Mouse (Mus musculus): ENCODE data around the gene Aldh16a1. TPM values are rescaled to one million over a fixed set of nuclear protein-coding genes. Genes with fewer than 3 reads are reported as not detected.
A peak's percentile ranks its signal among the peaks of the same experiment; 100 is the strongest.

The Aldh16a1 gene
- polyA plus RNA-seq, 1 experiment from 2014 or later, result 19.6 TPM

DNA sequence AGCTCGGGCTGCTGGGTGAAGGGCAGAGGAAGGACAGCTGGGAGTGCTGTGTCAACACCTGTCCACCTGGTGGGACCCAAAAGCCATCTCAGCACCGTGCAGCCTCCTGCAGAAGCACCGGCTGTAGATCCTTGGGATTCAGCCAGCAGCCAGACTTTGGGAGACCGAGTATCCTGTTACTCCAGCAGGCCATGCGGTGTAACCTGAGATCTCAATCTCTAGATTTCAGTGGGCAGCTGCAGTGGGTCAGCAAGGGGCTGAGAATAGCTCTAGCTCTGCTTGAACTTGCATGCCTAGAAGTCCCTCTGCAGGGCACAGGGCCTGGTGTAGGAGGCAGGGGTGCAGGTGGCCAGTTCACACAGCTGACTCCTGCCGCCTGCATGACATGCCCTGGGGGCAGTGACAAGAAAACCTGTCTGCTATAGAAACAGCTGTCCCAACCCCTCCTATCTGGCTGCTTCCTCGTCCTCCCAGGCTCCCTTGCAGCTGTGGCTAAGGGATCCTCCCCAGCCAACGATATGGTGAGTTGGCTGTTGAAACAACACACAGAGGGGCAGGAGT, 37.5 kb upstream of the Aldh16a1 start:
- no peak for ATAC-seq (ENCODE audit: low read depth)
- Histone ChIP-seq H3K4me3 (no peak overlapping the region), H3K27me3 (peaks cover 24% of the 10 kb centered on the region), H3K4me1 (replicated peaks) (peaks cover 6% of the 10 kb centered on the region; the same call in 1 of the 2 replicates), H3K9me3 (no peaks in the 10 kb centered on the region), H3K4me2 (no peak overlapping the region), H3K9ac (peak overlapping the region; percentile 5; the same call in 1 of the 2 replicates), H3K27ac (replicated peaks) (no peak overlapping the region), H3K36me3 (no peaks in the 10 kb centered on the region)
- WGBS, result 18% methylated on average over 8 of the region's 8 CpGs

DNA sequence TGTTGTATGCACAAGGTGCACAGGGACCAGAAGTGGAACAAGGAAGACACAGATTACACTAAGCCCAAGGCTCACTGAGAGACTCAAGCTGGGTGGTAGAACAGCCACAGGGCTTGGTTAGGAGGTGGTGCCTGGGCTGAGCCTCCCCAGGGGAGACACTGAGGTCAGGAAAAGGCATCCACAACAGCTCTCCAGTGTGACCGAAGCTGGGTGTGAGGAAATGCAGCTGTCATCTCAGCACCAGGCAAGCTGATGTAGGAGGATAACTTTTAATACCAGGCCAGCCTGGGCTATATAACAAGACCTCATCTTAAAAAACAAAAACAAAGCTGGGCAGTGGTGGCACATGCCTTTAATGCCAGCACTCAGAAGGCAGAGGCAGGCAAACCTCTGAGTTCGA, 36.8 kb upstream of the Aldh16a1 start:
- Histone ChIP-seq H3K4me1 (replicated peaks) (peaks cover 6% of the 10 kb centered on the region; the same call in 1 of the 2 replicates), H3K4me2 (no peak overlapping the region), H3K9me3 (no peaks in the 10 kb centered on the region), H3K36me3 (no peaks in the 10 kb centered on the region), H3K27ac (replicated peaks) (no peak overlapping the region), H3K9ac (no peak overlapping the region), H3K27me3 (peaks cover 31% of the 10 kb centered on the region), H3K4me3 (no peak overlapping the region)
- 82% methylated on average over 2 of the region's 2 CpGs for WGBS
- no peak for ATAC-seq (ENCODE audit: low read depth)

DNA sequence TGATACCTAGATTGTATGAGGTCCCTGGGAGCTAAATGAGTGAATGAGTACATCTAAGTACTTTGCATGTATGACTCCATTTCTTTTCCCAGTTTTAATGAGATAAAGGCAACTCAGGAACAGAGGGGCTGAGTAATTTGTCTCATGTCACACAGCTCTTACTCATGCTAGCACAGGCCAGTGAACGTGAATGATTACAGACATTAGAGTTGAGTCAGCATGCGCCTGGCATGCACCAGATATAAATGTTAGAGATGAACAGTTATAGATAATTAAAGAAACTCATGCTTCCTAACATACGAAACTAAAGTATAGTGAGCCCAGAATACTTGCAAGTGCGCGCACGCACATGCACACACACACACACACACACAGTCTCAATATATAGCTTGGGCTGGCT, 35.8 kb upstream of the Aldh16a1 start:
- no peak overlapping the region for H3K4me3 ChIP-seq
- no peaks in the 10 kb centered on the region for H3K36me3 ChIP-seq
- H3K27me3 ChIP-seq, result peaks cover 41% of the 10 kb centered on the region
- no peak for ATAC-seq (ENCODE audit: low read depth)
- H3K27ac ChIP-seq (replicated peaks), result no peak overlapping the region
- no peak overlapping the region for H3K9ac ChIP-seq
- H3K4me2 ChIP-seq, result no peak overlapping the region
- H3K9me3 ChIP-seq, result no peaks in the 10 kb centered on the region
- peaks cover 6% of the 10 kb centered on the region; the same call in 1 of the 2 replicates for H3K4me1 ChIP-seq (replicated peaks)
- WGBS, result 93% methylated on average over 6 of the region's 6 CpGs

DNA sequence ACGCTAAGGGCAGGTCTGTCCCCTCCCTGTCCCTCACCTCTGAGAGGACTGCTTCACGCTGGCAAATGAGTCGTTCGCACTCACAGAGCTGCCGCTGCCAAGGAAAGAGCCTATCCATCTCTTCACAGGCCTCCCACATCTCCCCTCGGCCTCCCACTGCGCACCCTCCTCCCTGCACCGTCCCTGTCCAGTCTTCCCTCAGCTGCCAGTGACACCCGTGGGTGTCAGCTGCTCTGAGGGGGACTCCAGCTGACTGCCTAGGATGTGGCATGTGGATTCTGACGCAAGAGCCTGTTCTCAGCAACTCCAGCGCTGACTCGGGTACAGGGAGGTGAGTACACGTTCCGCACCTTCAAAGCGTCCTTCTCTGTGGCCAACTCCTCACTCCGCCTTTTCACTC, 35.2 kb upstream of the Aldh16a1 start:
- ATAC-seq (ENCODE audit: low read depth), result no peak
- Histone ChIP-seq H3K27ac (replicated peaks) (no peak overlapping the region), H3K4me3 (no peak overlapping the region), H3K4me1 (replicated peaks) (peaks cover 11% of the 10 kb centered on the region), H3K9me3 (no peaks in the 10 kb centered on the region), H3K4me2 (no peak overlapping the region), H3K36me3 (no peaks in the 10 kb centered on the region), H3K27me3 (peaks cover 47% of the 10 kb centered on the region), H3K9ac (no peak overlapping the region)
- WGBS, result 57% methylated on average over 16 of the region's 16 CpGs

DNA sequence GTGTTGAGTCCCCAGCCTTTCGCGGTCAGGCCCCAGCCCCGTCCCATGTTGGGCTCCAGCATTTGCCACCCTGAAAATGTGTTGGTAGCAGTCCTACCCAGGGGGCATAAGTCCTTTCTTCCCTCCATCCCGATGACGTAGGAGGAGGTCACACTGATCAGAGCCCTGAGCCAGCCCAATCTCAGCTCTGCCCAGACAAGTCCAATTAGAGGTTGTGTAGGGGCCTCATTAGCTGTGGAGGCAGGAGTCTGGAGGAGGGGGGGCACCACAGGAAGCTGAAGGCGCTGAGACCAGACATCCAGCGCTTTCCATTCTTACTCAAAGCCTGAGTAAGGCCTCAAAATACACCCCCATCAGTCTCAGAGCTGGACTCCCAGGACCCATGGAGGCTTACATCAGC, 31.5 kb upstream of the Aldh16a1 start:
- no peak overlapping the region for H3K4me3 ChIP-seq
- no peak for ATAC-seq (ENCODE audit: low read depth)

DNA sequence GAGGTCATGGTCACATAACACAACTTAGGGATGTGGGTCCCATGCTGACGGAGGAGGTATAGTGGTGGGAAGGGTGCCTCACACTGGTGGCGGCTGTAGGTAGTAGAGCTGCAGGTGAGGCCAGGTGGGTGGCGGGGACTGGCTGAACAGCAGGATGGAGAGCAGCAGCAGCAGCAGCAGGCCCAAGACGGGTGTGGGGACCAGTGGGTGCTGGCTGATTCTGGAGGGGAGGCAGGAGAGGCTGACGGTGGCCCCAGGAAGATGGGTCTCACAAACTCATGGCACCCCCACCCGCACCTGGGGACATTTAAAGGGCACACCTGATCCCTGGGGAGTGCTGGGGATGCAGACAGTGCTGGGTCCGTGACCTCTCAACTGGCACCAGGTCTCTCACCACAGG, 29.3 kb upstream of the Aldh16a1 start:
- 67% methylated on average over 7 of the region's 7 CpGs for WGBS
- H3K27ac ChIP-seq (replicated peaks), result no peak overlapping the region
- no peak overlapping the region for H3K4me3 ChIP-seq
- no peaks in the 10 kb centered on the region for H3K36me3 ChIP-seq
- no peak for ATAC-seq (ENCODE audit: low read depth)
- peaks cover 90% of the 10 kb centered on the region for H3K27me3 ChIP-seq
- H3K4me1 ChIP-seq (replicated peaks), result peaks cover 24% of the 10 kb centered on the region
- no peak overlapping the region for H3K9ac ChIP-seq
- H3K9me3 ChIP-seq, result no peaks in the 10 kb centered on the region
- H3K4me2 ChIP-seq, result no peak overlapping the region

More for the DNA sequence above, 31.5 kb upstream of the Aldh16a1 start:
- H3K36me3 ChIP-seq, result no peaks in the 10 kb centered on the region
- no peak overlapping the region for H3K4me2 ChIP-seq
- peaks cover 23% of the 10 kb centered on the region for H3K4me1 ChIP-seq (replicated peaks)
- no peaks in the 10 kb centered on the region for H3K9me3 ChIP-seq
- H3K27me3 ChIP-seq, result peaks cover 80% of the 10 kb centered on the region
- no peak overlapping the region for H3K27ac ChIP-seq (replicated peaks)
- 74% methylated on average over 7 of the region's 7 CpGs for WGBS
- H3K9ac ChIP-seq, result no peak overlapping the region

DNA sequence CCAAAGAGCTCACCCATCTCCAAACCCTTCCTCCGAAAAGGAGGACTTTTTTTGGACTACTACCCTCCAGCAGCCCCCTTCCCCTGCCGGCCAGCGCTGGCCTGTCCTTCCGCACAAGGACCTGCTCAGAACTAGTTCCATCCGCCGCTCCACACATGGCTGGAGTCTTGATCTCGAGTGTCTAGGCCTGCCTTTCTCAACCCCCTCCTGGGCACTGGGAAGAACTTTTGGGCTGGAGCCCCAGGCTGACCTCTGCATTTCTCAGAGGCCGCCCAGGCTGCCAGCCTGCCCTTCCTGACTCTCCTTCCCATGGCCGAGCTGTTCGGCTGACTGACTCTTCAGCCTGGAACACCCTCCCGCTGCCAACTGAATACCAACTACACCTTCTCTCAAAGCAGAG, 28.2 kb upstream of the Aldh16a1 start:
- 14% methylated on average over 11 of the region's 11 CpGs for WGBS

DNA sequence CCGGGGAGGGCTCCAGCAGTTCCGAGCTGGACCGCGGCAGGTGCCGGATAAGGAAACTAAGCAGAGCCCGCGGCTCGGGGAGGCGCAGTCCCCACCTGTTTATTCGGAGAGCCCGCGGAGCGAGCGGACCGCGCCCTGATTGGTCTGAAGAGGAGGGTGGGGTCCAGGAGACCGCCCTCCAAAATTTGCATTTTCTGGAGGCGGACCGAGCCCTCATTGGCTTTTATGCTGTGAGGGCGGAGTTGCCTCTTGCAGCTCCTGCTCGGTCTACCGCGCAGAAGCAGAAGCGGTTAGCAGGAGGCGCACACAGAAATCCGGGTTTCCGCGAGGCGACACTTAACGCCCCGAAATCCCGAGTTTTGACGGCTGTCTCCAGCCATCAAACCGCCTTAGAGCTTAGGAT, 27.8 kb upstream of the Aldh16a1 start:
- Histone ChIP-seq H3K9me3 (no peaks in the 10 kb centered on the region), H3K4me2 (peak overlapping the region; percentile 53), H3K27me3 (peaks cover 98% of the 10 kb centered on the region), H3K27ac (replicated peaks) (no peak overlapping the region), H3K36me3 (no peaks in the 10 kb centered on the region), H3K4me3 (peak overlapping the region; percentile 33), H3K4me1 (replicated peaks) (peaks cover 24% of the 10 kb centered on the region), H3K9ac (peak overlapping the region; percentile 50)
- peak; percentile 86 for ATAC-seq (ENCODE audit: low read depth)
- WGBS, result under 1% methylated on average over 34 of the region's 34 CpGs

More for the DNA sequence above, 28.2 kb upstream of the Aldh16a1 start:
- no peaks in the 10 kb centered on the region for H3K9me3 ChIP-seq
- H3K9ac ChIP-seq, result peak overlapping the region; percentile 50
- H3K36me3 ChIP-seq, result no peaks in the 10 kb centered on the region
- H3K4me1 ChIP-seq (replicated peaks), result peaks cover 24% of the 10 kb centered on the region
- ATAC-seq (ENCODE audit: low read depth), result no peak
- H3K27me3 ChIP-seq, result peaks cover 96% of the 10 kb centered on the region
- peak overlapping the region; percentile 53 for H3K4me2 ChIP-seq
- peak overlapping the region; percentile 33 for H3K4me3 ChIP-seq
- no peak overlapping the region for H3K27ac ChIP-seq (replicated peaks)

DNA sequence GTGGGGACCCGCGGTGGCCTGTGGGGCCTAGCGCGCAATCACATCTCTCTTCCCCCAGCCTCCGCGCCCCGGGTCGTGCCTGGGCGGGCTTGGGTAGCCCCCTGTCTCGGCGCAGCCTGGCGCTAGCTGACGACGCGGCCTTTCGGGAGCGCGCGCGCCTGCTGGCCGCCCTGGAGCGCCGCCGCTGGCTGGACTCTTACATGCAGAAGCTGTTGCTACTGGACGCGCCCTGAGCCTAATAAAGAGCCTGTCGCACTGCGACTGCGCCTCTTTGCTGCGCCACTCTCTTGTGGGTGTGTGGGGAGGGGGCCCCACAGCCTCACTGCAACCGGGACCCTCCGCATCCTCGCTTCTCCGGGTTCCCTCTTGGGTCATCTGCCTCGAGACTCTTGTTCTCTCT, 27.2 kb upstream of the Aldh16a1 start:
- Histone ChIP-seq H3K9ac (0 out of 2 replicates have a peak overlapping the region, but pooled peaks have one; percentile 22), H3K4me2 (peak overlapping the region; percentile 53), H3K36me3 (no peaks in the 10 kb centered on the region), H3K4me3 (peak overlapping the region; percentile 33), H3K9me3 (no peaks in the 10 kb centered on the region), H3K27me3 (peaks cover 100% of the 10 kb centered on the region), H3K27ac (replicated peaks) (no peak overlapping the region), H3K4me1 (replicated peaks) (peaks cover 25% of the 10 kb centered on the region)
- ATAC-seq (ENCODE audit: low read depth), result no peak
- WGBS, result 4% methylated on average over 35 of the region's 35 CpGs

DNA sequence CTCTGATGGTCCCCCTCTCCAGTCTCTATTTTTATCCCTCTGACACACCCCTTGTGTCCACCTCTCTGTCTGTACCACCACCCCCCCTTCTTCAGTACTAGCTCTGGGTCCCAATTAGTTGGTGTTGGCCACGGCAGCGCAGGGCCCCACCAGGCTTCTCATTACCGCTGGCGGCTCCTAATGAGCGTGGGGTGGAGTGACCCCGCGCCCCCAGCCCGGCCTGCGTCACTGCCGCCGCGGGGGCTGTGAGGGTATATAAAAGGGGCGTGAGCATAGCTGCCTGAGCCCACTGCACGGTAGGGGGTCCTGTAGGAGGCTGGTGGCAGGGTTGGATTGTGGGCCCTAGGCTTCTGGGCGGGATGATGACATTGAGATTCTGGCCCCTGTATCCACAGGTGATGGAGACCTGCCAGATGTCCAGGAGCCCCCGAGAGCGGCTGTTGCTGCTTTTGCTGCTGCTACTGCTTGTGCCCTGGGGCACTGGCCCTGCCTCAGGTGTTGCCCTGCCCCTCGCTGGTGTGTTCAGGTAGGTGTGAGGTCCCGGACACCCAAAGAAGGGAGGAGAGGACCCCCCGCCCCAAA, 26.6 kb upstream of the Aldh16a1 start, which contains the start of gene Pth2:
Gene Pth2 (plus strand): TSS at position 100 of the 582 bp plus-strand sequence.
- WGBS, result 12% methylated on average over 20 of the region's 20 CpGs
- Histone ChIP-seq H3K27ac (replicated peaks) (no peak within 1 kb of the TSS), H3K9me3 (no peaks in the 10 kb centered on the region), H3K4me1 (replicated peaks) (peaks cover 30% of the 10 kb centered on the region), H3K4me3 (peak within 1 kb of the TSS; percentile 33), H3K36me3 (no peaks in the 10 kb centered on the region), H3K9ac (0 out of 2 replicates have a peak within 1 kb of the TSS, but pooled peaks have one; percentile 22), H3K4me2 (peak within 1 kb of the TSS; percentile 53), H3K27me3 (peaks cover 100% of the 10 kb centered on the region)
- ATAC-seq (ENCODE audit: low read depth), result no peak

DNA sequence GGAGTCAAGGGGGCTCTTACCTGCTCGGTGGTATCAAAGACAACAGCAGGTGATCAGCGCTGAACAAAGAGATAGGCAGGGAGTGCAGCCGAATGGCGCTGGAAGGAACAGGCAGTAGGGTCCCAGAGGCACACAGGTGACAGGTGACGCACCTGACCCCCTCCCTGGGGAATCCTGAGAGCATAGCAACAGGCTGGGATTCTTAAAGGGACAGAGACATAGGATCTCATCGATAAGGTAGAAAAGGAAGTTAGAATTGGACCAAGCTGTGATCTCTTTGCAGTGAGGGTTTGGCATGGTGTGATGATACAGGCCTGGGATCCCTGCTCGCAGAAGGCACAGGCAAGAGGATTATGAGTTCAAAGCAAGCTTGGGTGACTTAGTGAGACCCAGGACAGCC, 25.1 kb upstream of the Aldh16a1 start, which contains the start of gene Gfy:
Gene Gfy (minus strand): TSS at position 101 of the 400 bp plus-strand sequence.
- Histone ChIP-seq H3K4me1 (replicated peaks) (peaks cover 33% of the 10 kb centered on the region), H3K9me3 (no peaks in the 10 kb centered on the region), H3K4me2 (no peak within 1 kb of the TSS), H3K9ac (no peak within 1 kb of the TSS), H3K27ac (replicated peaks) (no peak within 1 kb of the TSS), H3K4me3 (no peak within 1 kb of the TSS), H3K36me3 (no peaks in the 10 kb centered on the region), H3K27me3 (peaks cover 100% of the 10 kb centered on the region)
- no peak for ATAC-seq (ENCODE audit: low read depth)
- WGBS, result 27% methylated on average over 7 of the region's 7 CpGs

DNA sequence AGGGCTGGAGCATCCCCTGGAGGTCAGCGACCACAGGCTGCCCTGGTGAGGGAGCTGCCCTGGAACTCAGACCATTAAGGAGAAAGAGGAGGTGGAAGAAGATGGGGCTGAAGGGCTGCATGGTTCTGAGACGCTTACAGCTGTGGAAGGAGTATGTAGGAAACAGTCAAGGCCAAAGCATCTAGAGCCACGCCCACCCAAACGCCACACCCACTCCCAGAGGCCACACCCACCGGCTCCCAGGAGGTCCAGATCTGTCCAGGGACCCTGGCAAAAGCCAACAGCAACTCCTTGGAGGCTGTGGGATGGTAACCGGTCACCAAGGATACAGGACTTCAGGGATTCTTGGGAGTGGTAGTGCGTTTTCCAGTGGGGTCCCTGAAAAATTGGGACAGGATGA, 24.2 kb upstream of the Aldh16a1 start:
- no peaks in the 10 kb centered on the region for H3K36me3 ChIP-seq
- peaks cover 98% of the 10 kb centered on the region for H3K27me3 ChIP-seq
- H3K4me3 ChIP-seq, result no peak overlapping the region
- WGBS, result 22% methylated on average over 7 of the region's 7 CpGs
- no peak overlapping the region for H3K4me2 ChIP-seq
- H3K9ac ChIP-seq, result no peak overlapping the region
- H3K27ac ChIP-seq (replicated peaks), result no peak overlapping the region
- H3K9me3 ChIP-seq, result no peaks in the 10 kb centered on the region
- H3K4me1 ChIP-seq (replicated peaks), result peaks cover 33% of the 10 kb centered on the region
- ATAC-seq (ENCODE audit: low read depth), result no peak

All from neural tube, embryonic 13.5 days (tissue).